Mouse (Mus musculus) brown adipose tissue, adult 24 weeks (tissue): ENCODE measurements around the gene Gm11037. TPM values are rescaled to one million over a fixed set of nuclear protein-coding genes. Genes with fewer than 3 reads are reported as not detected.

Source experiments
- H3K27ac ChIP-seq: fragments of 200-500 bp; replicated peaks from 2 replicates; pipeline ENCODE4 v1.5.1; 2012; ENCODE audit warnings: low read depth, mild to moderate bottlenecking, low read length
- H3K4me1 ChIP-seq: fragments of 200-500 bp; 2 replicates; pipeline ENCODE4 v1.6.1; 2012; ENCODE audit warnings: low read length, mixed read lengths; ENCODE audit not compliant: control insufficient read depth, insufficient read depth, insufficient read length
- H3K4me3 ChIP-seq: fragments of 200-500 bp; 2 replicates; pipeline ENCODE4 v1.5.1; 2012; ENCODE audit warnings: low read depth, mild to moderate bottlenecking, low read length, moderate library complexity; ENCODE audit not compliant: insufficient read depth
- polyA plus RNA-seq: library from polyadenylated mRNA; stranded (reverse); fragments of >200 nt; gene quantifications from 2 replicates; pipeline ENCODE4 v1.2.4, GENCODE M21; 2012; ENCODE audit not compliant: missing spikeins, insufficient read depth, insufficient read length

The Gm11037 gene
- polyA plus RNA-seq, 1 experiment, result not detected

DNA sequence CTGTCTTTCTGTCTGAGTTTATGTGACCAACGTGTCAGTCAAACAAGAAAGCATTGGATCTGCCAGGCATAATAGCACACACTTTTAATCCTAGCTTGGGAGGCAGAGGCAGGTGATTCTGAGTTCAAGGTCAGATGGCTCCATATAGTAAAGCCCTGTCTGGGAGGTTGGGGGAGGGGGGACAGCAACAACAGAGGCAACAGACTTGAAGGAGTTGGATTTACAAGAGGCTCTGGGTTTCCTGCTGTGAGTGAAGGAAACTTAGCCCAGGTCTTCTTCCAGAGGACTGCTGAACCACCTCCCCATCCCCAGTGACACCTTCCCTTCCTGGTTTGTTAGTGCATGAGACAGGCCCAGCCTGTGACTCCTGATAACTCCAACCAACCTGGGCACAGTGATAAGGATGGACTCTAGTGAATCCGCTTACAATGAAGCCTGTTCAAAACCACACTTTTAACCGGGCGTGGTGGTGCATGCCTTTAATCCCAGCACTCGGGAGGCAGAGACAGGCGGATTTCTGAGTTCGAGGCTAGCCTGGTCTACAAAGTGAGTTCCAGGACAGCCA, 19.0 kb downstream of the Gm11037 start:
- Histone ChIP-seq H3K27ac (peak overlapping the region; percentile 40; the same call in 1 of the 2 replicates), H3K4me1 (peaks cover 41% of the 10 kb centered on the region), H3K4me3 (no peak overlapping the region)

DNA sequence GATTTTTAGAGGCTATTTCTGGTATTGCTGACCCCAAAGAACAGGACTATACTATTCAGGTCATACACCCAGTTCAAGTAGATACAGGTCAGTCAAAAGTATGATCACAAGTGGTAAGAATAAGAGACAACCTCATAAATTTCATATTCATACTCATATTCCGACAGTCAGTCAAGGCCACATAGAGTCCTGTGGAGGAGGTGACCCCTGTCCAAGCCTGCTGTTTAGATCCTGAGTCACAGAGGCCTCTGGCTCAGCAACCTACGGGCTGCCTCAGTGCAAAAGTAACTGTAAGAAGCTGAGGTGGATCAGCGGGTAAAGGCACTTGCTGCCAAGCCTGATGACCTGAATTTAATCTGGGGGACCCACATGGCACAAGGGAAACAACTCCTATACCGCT, 20.7 kb downstream of the Gm11037 start:
- Histone ChIP-seq H3K4me1 (peaks cover 40% of the 10 kb centered on the region), H3K4me3 (no peak overlapping the region), H3K27ac (no peak overlapping the region)

DNA sequence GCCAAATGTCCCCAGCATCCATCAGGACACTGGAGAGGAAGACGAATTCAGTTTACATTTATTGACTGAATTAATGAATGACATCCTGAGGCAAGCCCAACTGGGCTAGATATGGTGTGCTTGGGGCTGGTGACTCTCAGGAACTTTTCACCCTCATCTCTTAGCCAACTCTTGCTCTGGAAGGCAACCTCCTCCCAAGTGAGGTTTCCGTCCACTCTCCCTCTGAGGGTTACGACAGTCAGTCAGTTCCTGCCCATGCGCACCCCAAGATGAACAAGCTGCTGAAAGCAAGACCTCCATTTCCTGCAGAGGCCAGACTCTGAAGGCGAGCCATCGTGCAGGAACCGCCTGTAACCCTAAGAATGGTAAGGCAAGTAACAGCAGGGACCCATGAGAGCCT, 23.7 kb downstream of the Gm11037 start:
- Histone ChIP-seq H3K4me3 (no peak overlapping the region), H3K4me1 (peaks cover 27% of the 10 kb centered on the region), H3K27ac (peak overlapping the region; percentile 69)

DNA sequence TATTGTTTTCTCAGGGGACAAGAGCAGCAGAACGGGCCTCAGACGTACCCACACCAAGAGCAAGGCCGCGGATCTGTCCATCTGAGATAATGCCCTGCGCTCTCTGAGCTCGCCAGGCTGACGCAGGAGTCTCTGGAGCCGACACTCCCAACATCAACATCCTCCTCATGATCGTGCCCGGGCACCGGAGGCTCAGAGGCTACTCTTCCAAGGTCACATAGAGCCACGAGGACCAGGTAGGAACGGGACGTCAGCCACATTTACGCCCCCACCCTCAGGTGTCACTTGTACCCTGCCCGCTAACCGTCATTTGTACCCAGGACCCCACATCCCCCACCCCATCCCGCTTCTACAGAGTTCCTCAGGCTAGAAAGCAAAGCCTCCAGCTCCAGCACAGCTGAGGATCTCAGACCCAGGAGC, 26.2 kb downstream of the Gm11037 start:
- H3K4me3 ChIP-seq, result peak overlapping the region; percentile 75
- H3K27ac ChIP-seq, result peak overlapping the region; percentile 54
- H3K4me1 ChIP-seq, result peaks cover 23% of the 10 kb centered on the region

DNA sequence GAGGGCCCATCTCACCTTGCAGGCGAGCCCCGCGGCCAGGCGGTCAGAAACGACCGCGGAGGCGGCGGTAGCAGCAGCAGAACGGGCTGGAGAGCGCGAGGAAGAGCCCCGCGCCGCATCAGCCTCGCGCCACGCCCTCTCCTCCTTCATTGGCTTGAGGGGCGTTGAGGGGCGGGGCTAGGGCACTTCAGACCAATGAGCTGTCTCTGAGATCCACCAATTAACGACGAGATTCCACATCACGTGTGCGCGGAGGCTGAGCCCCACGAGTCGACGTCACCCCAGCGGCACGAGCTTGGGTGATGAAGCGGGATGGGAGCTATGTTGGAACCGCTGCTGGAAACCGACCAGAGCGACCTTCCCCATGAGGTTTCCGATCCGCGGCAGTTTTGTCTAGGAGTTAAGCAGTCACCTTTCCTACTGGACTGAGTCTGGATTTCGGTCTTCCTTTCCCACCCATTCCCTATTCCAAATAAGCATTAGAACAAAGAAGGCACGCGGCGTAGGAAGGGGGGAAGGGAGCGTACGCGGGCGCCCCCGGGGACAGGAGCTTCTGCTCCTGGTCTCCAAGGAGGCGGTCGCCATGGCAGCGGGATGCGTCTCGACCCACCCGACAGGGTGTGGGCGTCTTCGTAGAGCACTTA, 26.8 kb downstream of the Gm11037 start, which contains the start of gene 1700037H04Rik:
1700037H04Rik (minus strand) TSS at position 144 of the 644 bp plus-strand sequence.
- peak within 1 kb of the TSS; percentile 75 for H3K4me3 ChIP-seq
- H3K4me1 ChIP-seq, result peaks cover 21% of the 10 kb centered on the region

DNA sequence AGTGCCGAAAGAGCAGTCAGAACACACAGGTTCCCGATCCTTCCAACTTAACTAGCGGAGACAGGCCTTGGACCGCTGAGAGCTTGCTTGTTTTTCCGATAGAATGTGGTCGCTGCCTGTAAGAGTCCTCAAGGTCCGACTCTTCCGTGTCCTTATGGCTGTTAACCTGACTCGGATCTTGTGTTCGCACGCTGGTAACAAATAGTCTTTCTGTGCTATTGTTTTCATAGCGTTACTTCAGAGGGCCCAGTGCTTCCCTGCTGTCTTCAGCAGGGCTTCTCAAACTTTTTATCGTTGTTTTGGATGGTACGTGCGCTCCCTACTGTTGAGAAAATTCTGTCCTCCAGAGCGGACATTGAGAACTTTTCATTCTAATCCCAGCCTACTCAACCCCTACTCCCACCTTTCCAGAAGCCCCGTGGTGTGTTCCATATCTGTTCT, 27.4 kb downstream of the Gm11037 start:
- peak overlapping the region; percentile 85 for H3K27ac ChIP-seq
- peaks cover 21% of the 10 kb centered on the region for H3K4me1 ChIP-seq
- H3K4me3 ChIP-seq, result peak overlapping the region; percentile 69

More for the DNA sequence above, 26.8 kb downstream of the Gm11037 start, which contains the start of gene 1700037H04Rik:
- H3K27ac ChIP-seq, result peak within 1 kb of the TSS; percentile 85

DNA sequence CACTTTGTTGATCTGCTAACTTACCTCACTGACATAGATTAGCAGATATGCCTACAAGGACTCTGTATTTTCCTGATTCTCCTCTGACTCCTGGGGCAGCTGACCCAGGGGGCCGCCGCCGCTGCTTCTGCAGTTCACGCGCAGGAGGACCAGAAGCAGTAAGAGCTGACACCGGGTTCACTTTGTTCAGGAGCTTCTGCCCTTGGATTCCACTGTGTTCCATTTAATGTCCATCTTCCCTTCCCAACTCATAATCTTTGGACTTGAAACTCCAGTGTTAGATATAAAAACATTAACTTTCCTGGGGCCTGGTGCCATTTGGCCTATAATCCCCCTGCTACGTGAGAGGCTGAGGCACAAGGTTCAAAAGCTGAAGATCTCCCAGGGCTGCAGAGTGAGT, 30.6 kb downstream of the Gm11037 start:
- Histone ChIP-seq H3K27ac (no peak overlapping the region), H3K4me3 (no peak overlapping the region), H3K4me1 (no peaks in the 10 kb centered on the region)

DNA sequence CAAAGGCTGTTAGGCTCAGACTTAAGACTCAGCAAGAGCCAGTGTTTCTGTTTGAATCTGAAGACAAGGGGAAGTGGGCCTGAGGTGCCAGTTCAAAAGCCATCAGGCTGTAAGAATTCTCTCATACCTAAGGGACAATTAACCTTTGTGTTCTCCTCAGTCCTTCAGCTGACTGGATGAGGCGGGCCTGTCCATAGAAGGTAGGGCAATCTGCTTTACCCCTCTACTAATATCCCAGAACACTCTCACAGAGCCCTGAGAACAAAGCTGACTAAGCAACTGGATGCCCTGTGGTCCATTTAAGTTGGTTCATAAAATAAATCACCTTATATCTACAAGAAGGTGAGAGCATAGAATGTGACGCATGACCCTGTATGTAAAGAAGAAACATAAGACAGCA, 32.9 kb downstream of the Gm11037 start:
- no peak overlapping the region for H3K27ac ChIP-seq
- no peaks in the 10 kb centered on the region for H3K4me1 ChIP-seq
- no peak overlapping the region for H3K4me3 ChIP-seq

DNA sequence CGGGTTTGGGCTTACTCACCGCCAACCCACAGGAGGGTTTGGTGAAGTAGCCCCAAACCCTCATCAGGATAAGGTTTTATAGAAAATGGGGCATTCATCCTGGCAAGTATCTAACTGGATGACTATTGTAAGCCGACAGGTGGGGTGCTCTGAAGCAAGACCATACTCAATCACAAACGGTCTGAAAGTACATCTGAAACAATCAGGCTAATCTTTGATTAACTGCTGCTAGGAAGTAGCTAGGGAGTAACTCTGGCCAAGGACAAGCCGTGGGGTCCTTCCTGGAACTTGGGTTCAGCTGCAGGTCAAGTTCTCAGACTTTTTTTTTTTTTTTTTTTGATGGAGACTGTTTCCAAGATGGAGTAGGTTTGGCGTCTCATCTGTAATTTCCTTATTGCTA, 34.7 kb downstream of the Gm11037 start:
- Histone ChIP-seq H3K4me3 (no peak overlapping the region), H3K4me1 (no peaks in the 10 kb centered on the region), H3K27ac (no peak overlapping the region)

DNA sequence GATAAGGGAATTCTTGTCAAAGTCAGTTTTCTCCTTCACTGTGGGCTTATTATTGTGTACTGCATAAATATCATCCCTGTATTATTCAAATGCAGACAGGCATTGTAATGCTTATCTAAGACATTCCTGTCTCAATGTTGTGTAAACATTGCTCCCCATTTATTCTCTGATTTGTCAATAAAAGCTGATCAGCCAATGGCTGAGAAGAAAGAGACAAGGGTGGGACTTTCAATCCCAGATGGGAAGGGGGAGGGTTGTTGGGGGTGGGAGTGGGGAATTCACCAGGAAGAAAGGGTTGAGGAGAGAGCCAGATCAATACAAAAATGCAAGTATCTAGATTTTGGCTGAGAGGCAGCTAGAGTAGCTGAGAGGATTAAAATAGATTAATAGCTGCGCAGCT, 35.6 kb downstream of the Gm11037 start:
- no peaks in the 10 kb centered on the region for H3K4me1 ChIP-seq
- H3K4me3 ChIP-seq, result no peak overlapping the region
- no peak overlapping the region for H3K27ac ChIP-seq

DNA sequence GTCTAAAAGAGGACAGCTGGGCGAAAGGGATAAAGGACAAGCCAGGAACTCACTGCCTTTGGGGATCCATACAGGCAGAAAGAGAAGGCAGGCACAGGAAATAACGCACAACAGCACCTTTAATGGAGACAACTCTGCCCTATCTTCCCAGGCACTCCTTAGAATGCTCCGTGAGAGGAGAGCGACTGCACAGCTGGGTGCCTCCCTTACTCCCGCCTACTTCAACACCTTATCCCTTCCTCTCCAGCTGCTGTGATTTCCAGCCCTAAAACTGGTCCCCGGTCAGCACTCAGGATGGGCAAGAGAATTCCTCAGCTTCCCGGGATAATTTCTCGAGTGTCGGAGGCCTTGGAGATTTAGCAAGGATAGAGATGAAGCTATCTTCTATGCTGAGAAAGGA, 37.6 kb downstream of the Gm11037 start:
- Histone ChIP-seq H3K4me1 (peaks cover 2% of the 10 kb centered on the region; the same call in 1 of the 2 replicates), H3K4me3 (no peak overlapping the region), H3K27ac (no peak overlapping the region)

DNA sequence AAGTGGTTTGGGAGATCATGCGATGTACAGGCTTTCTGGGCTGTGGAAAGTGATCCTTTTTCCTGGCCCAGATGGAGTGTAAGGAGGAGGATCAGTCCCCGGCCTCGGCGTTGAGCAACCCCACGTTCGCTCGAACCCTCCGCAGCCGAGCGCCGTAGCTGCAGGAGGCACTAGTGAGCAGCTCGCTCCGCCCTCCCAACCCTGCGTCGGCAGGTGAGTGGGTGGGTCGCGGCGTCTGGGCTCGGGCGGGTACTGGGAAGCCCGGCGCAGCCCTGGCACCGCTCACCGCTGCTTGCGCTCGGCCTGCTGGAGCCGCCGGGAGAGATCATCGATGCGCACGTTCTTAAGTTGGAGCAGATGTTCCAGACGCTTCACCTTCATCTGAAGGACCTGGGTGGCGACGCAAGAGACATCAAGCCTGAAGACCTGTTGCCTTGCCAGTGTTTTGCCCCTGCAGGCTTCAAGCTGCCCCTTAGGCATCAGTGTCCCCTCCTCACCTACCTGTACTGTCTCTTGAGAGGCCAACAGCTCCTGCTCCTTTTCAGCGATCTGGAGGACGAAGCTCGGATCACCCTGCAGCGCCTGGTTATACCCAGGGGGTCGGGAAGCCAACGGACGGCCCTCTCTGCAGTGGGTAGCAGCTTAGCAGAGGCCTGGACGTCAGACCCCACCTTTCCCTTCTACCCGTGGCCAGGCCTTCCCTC, 38.3 kb downstream of the Gm11037 start:
- Histone ChIP-seq H3K4me1 (peaks cover 6% of the 10 kb centered on the region), H3K27ac (no peak overlapping the region), H3K4me3 (no peak overlapping the region)

DNA sequence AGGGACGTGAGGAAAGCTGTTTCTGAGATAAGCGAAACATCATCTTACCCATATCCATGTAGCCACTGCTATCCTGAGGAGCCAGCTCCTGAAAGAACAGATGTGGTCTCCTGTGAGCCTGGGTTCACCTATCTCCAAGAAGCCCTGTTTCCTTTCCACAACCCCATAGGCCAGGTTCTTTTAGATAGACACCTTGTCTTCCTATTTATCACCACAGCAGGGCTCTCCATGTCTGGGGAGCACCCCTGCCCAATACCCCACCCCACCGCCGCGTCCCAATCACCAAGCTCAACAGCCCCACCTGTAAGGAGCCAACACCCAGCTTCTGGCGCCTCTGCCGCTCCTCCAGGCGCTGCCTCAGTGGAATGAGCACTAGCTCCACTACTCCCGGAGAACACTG, 39.0 kb downstream of the Gm11037 start:
- no peak overlapping the region for H3K4me3 ChIP-seq
- peaks cover 13% of the 10 kb centered on the region for H3K4me1 ChIP-seq
- no peak overlapping the region for H3K27ac ChIP-seq

DNA sequence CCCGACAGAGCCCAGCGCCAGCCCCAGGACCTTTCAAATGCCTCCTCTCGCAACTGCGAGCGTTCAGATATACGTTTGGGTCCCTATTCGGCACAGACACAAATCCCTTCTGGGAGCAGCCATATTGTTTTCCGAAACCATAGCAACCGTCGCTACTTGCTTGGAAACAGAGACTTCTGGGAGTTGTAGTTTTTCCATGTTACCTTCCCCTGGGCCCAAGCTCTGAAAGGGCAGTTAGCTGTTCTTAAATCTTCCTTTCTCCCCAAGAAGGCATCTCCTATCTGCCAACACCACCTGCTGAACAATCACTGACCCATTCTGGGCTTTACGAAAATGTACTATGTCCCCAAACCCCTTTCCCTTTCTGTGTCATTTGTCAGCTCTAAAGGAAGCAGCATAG, 41.4 kb downstream of the Gm11037 start:
- peak overlapping the region; percentile 69; the same call in 1 of the 2 replicates for H3K27ac ChIP-seq
- peaks cover 26% of the 10 kb centered on the region for H3K4me1 ChIP-seq
- H3K4me3 ChIP-seq, result peak overlapping the region; percentile 39

DNA sequence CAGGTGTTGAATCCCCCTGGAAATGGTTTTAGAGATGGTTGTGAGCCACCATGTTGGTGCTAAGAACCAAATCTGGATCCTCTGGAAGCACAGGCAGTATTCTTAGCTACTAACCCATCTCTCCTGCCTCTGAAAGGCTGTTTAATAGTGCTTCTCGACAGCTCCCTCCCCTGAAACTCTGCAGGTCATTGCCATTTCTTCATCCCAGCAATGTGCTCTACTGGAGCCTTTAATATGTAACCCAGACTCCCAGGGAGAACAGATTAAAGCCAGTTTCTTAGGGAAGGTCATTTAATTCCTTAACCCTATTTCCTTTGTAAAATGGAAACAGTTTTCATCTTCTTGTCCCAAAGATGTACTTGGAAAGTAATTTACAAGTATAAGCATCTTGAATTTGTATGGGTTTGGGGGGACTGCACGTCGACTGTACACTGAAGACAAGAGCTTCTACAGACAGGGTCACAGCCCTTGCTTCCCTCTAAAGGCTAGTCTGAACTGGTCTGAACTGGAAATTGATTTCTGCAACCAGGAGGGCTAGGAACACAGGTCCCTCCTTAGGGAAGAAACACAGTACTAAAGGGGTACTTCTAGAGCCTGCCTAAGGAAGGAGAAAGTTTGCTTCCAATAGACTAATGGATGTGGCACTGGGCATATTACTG, 42.1 kb downstream of the Gm11037 start:
- Histone ChIP-seq H3K4me1 (peaks cover 26% of the 10 kb centered on the region), H3K27ac (peak overlapping the region; percentile 76)

More for the DNA sequence above, 42.1 kb downstream of the Gm11037 start:
- no peak overlapping the region for H3K4me3 ChIP-seq
